Mouse (Mus musculus) stomach, embryonic 16.5 days (tissue): ENCODE results near the gene Rab1a. TPM values are rescaled to one million over a fixed set of nuclear protein-coding genes. Genes with fewer than 3 reads are reported as not detected.

ENCODE experiments used
- ATAC-seq: fragments of 200-750 bp; cut with Nextera tagmentation; 2 replicates; pipeline ENCODE4 v1.8.0; 2017; ENCODE audit warnings: moderate number of reproducible peaks, moderate TSS enrichment; ENCODE audit not compliant: insufficient read depth, low FRiP score
- H3K27ac ChIP-seq: fragments of 300-500 bp; sonication (generic); 2 replicates; pipeline ENCODE4 v1.5.1; 2014; ENCODE audit warnings: low read length
- H3K27me3 ChIP-seq: fragments of 300-500 bp; sonication (generic); 2 replicates; pipeline ENCODE4 v1.6.1; 2014; ENCODE audit warnings: low read length, control low read depth, mixed read lengths; ENCODE audit not compliant: control insufficient read depth, insufficient read depth
- H3K36me3 ChIP-seq: fragments of 300-500 bp; sonication (generic); 2 replicates; pipeline ENCODE4 v1.6.1; 2014; ENCODE audit warnings: low read length; ENCODE audit not compliant: control insufficient read depth, insufficient read depth
- H3K4me1 ChIP-seq: fragments of 300-500 bp; sonication (generic); 2 replicates; pipeline ENCODE4 v1.6.1; 2014; ENCODE audit warnings: low read length, control low read depth, mixed read lengths; ENCODE audit not compliant: control insufficient read depth, insufficient read depth
- H3K4me2 ChIP-seq: fragments of 300-500 bp; sonication (generic); 2 replicates; pipeline ENCODE4 v1.6.1; 2014; ENCODE audit warnings: low read depth, low read length, mixed read lengths
- H3K4me3 ChIP-seq: fragments of 300-500 bp; sonication (generic); replicated peaks from 2 replicates; pipeline ENCODE4 v1.5.1; 2014; ENCODE audit warnings: mild to moderate bottlenecking, low read length
- H3K9ac ChIP-seq: fragments of 300-500 bp; sonication (generic); 2 replicates; pipeline ENCODE4 v1.6.1; 2014; ENCODE audit warnings: low read length
- H3K9me3 ChIP-seq: fragments of 300-500 bp; sonication (generic); replicated peaks from 2 replicates; pipeline ENCODE4 v1.6.1; 2016; ENCODE audit warnings: low read length, control low read depth; ENCODE audit not compliant: control insufficient read depth
- WGBS: fragments of 180-500 bp; shearing (Covaris S2); extraction: QIAGEN DNeasy Blood & Tissue Kit; methylation state at CpG from one replicate; pipeline ENCODE4 v1.1.7; 2014; 5-methylcytosine and 5-hydroxymethylcytosine counted together
- polyA plus RNA-seq: library from polyadenylated mRNA; unstranded; fragments of >200 nt; fragmentation: Nextera tagmentation; extraction: Ambion mirVana; gene quantifications from 2 replicates; pipeline ENCODE4 v1.2.1, GENCODE M21; 2015

The Rab1a gene
- polyA plus RNA-seq, 1 experiment from 2014 or later = 317 TPM

GRCm38 (mm10) chr11:20249296-20250110 is 48.3 kb downstream of the Rab1a start, which contains the start of gene Cep68:
Cep68 (minus strand) TSS chr11:20249429.
- Histone ChIP-seq H3K9ac (peak within 1 kb of the TSS; percentile 97), H3K4me1 (peaks cover 22% of the 10 kb centered on the region), H3K4me3 (peak within 1 kb of the TSS; percentile 87), H3K27me3 (no peaks in the 10 kb centered on the region), H3K9me3 (no peaks in the 10 kb centered on the region), H3K36me3 (no peaks in the 10 kb centered on the region; the same call in 1 of the 2 replicates), H3K27ac (peak within 1 kb of the TSS; percentile 82), H3K4me2 (peak within 1 kb of the TSS; percentile 90)
- WGBS = under 1% methylated on average over 59 of the region's 59 CpGs
- ATAC-seq = peak; percentile 99

GRCm38 (mm10) chr11:20250476-20251178 is 49.4 kb downstream of the Rab1a start:
- Histone ChIP-seq H3K27me3 (no peaks in the 10 kb centered on the region), H3K4me3 (no peak overlapping the region), H3K4me1 (peaks cover 22% of the 10 kb centered on the region), H3K36me3 (no peaks in the 10 kb centered on the region; the same call in 1 of the 2 replicates), H3K4me2 (no peak overlapping the region), H3K9ac (no peak overlapping the region), H3K27ac (no peak overlapping the region), H3K9me3 (no peaks in the 10 kb centered on the region)
- no peak for ATAC-seq
- WGBS = 80% methylated on average over 6 of the region's 6 CpGs

DNA sequence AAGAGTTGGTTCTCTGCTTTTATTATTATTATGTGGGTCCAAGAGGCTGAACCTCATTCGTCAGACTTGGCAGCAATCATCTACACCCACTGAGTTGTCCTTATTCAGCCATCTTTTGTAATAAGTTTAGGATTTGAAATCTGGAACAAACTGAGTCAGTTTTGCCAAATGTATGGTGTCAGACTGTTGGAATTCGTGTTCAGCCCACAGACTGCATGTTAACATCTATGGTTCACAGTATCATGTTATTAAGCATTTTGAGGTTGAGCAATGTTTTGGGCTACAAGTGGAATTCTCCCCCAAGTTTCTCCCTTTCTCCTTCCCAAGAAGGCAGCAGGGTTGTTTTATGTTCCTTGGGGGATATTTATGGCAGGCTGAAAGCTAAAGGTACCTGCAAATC is 51.9 kb downstream of the Rab1a start:
- no peak overlapping the region for H3K4me3 ChIP-seq
- 69% methylated on average over 2 of the region's 2 CpGs for WGBS
- H3K36me3 ChIP-seq = no peaks in the 10 kb centered on the region
- H3K4me1 ChIP-seq = peaks cover 4% of the 10 kb centered on the region
- H3K27ac ChIP-seq = no peak overlapping the region
- no peak overlapping the region for H3K9ac ChIP-seq
- H3K4me2 ChIP-seq = no peak overlapping the region
- H3K27me3 ChIP-seq = no peaks in the 10 kb centered on the region
- no peaks in the 10 kb centered on the region for H3K9me3 ChIP-seq
- ATAC-seq = no peak

DNA sequence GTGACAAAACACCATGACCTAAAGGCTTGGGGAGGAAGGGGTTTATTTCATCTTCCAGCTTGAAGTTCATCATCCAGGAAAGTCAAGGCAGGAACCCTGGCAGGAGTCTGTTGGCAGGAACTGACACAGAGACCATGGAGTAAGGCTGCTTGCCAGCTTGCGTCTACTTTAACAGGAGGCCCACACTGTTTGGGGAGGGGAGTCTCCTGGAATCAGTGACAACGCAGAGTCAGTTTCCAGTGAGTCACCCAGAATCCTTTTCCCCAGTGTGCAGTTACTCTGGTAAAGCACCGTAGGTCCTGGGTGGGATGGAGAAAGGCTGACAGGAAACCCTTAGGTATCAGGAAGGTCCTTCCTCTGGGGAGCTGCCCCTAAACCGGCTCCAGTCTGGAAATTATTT is 53.6 kb downstream of the Rab1a start:
- no peaks in the 10 kb centered on the region for H3K4me1 ChIP-seq
- H3K4me2 ChIP-seq = no peak overlapping the region
- no peak overlapping the region for H3K4me3 ChIP-seq
- no peaks in the 10 kb centered on the region for H3K36me3 ChIP-seq
- no peak overlapping the region for H3K9ac ChIP-seq
- no peaks in the 10 kb centered on the region for H3K27me3 ChIP-seq
- no peaks in the 10 kb centered on the region for H3K9me3 ChIP-seq
- ATAC-seq = no peak
- 72% methylated on average over 4 of the region's 4 CpGs for WGBS
- no peak overlapping the region for H3K27ac ChIP-seq

DNA sequence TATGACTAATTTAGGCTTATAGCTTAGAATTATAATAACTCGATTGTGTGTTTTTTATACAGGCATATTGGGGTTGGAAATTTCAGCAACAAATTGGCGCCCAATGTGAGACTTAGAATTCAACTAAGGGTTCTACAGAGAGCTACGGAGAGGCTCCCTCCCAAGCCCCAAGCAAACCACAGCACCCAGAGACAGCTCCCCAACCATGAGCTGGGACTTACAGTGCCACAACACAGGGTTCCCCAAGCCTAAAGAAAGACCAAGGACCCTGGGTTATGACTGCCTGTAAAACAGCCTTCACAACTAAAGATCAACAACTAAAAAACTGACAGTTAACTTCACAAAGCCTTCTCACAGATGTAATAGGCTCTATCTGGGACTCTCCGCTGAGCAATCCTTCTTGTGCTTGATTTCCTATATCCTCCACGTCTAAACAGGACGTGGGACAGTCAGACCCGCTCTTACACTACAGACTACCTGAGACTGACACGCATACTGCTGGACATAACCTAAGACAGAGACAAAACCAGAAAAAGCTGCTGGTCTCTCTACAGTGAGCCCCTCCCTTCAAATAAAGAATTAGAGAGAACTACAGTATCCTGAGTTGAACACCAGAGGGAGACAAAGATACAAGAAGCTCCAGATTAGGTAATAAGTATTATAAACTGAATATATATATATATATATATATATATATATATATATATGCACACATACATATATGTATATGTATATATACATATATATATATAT is 61.6 kb downstream of the Rab1a start:
- H3K9me3 ChIP-seq = no peaks in the 10 kb centered on the region
- no peak overlapping the region for H3K9ac ChIP-seq
- H3K27me3 ChIP-seq = no peaks in the 10 kb centered on the region
- no peaks in the 10 kb centered on the region for H3K4me1 ChIP-seq
- no peak overlapping the region for H3K4me3 ChIP-seq
- H3K4me2 ChIP-seq = no peak overlapping the region
- no peak; the same call in 1 of the 2 replicates for ATAC-seq
- WGBS = 55% methylated on average over 8 of the region's 8 CpGs
- H3K27ac ChIP-seq = no peak overlapping the region
- H3K36me3 ChIP-seq = no peaks in the 10 kb centered on the region

DNA sequence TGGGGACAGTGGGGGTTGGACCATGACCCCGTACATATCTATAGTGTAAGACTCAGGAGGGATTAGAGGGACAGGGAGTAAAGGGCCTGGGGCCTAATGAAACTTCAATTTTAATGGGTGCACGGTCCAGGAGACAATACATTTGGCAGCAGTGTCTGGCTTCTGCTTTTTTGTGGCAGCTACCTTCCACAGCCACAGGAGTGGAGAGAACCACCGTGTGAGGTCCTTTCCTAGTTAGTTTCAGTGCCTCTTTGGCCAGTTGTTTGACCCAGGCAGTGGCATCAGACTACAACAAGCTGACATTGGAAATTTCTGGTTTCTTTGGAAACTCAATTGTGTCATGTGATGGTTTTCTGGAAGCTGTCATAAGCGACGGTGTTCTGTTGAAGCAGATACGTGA is 68.7 kb downstream of the Rab1a start:
- ATAC-seq = no peak
- no peaks in the 10 kb centered on the region for H3K36me3 ChIP-seq
- no peaks in the 10 kb centered on the region for H3K4me1 ChIP-seq
- H3K9me3 ChIP-seq = no peaks in the 10 kb centered on the region
- no peak overlapping the region for H3K9ac ChIP-seq
- no peak overlapping the region for H3K4me3 ChIP-seq
- no peak overlapping the region for H3K4me2 ChIP-seq
- 85% methylated on average over 6 of the region's 6 CpGs for WGBS
- H3K27me3 ChIP-seq = no peaks in the 10 kb centered on the region
- no peak overlapping the region for H3K27ac ChIP-seq

- Histone ChIP-seq H3K4me3 (no peak overlapping the region), H3K27me3 (no peaks in the 10 kb centered on the region), H3K4me1 (peaks cover 1% of the 10 kb centered on the region; the same call in 1 of the 2 replicates), H3K9ac (no peak overlapping the region), H3K36me3 (no peaks in the 10 kb centered on the region), H3K9me3 (no peaks in the 10 kb centered on the region), H3K4me2 (no peak overlapping the region), H3K27ac (no peak overlapping the region)
- ATAC-seq = no peak
- 76% methylated on average over 2 of the region's 2 CpGs for WGBS
Measured at GRCm38 (mm10) chr11:20275974-20276373, 74.7 kb downstream of the Rab1a start.
